In genomic region chr19:46039478-46039877, GRCm38 (mm10) we compare ENCODE assay signal across 8 mouse cellular contexts. TPM values are rescaled to one million over a fixed set of nuclear protein-coding genes. Genes with fewer than 3 reads are reported as not detected.
DNase-seq lines count a peak whose midpoint lies in the region; ATAC-seq and TF ChIP-seq lines count a peak whose summit lies in the region.

No protein-coding gene starts in this region.

- peak overlapping the region; percentile 88 for H3K4me3 ChIP-seq in ES-Bruce4 (ENCODE audit: low read depth, low read length)
- peak overlapping the region; percentile 94 for H3K4me3 ChIP-seq in forebrain, embryonic 11.5 days (ENCODE audit: low read depth, low read length)
- H3K4me3 ChIP-seq in heart, postnatal 0 days (ENCODE audit: low read depth, low read length) = peak overlapping the region; percentile 77
- peak overlapping the region; percentile 76 for H3K4me3 ChIP-seq in lung, embryonic 15.5 days

- peaks cover 18% of the 10 kb centered on the region for H3K36me3 ChIP-seq in ES-Bruce4 (ENCODE audit: control insufficient read depth, insufficient read depth, low read length, poor library complexity, severe bottlenecking)
- H3K36me3 ChIP-seq in forebrain, embryonic 11.5 days (ENCODE audit: control insufficient read depth, insufficient read depth, low read length) = peaks cover 23% of the 10 kb centered on the region
- H3K36me3 ChIP-seq in heart, postnatal 0 days (replicated peaks; ENCODE audit: control insufficient read depth, insufficient read depth, low read length) = peaks cover 19% of the 10 kb centered on the region
- H3K36me3 ChIP-seq in lung, embryonic 15.5 days = peaks cover 24% of the 10 kb centered on the region

- no peak for TF ChIP-seq EP300 in ES-Bruce4 (IDR thresholded peaks at IDR 0.05; ENCODE audit: insufficient read depth, low read depth, low read length)
- no peak for TF ChIP-seq EP300 in heart, postnatal 0 days (IDR thresholded peaks at IDR 0.05; ENCODE audit: low read depth)

- DNase-seq in c-Kit-positive CD71-positive TER-119-negative erythroid progenitor cells, embryonic 14.5 days (ENCODE audit: low read depth) = peak; percentile 91
- DNase-seq in forebrain, embryonic 11.5 days (ENCODE audit: low spot score) = peak; percentile 97
- DNase-seq in heart, postnatal 0 days (ENCODE audit: low spot score) = peak; percentile 91
- DNase-seq in kidney, postnatal 4 days = peak; percentile 94 to 96
- DNase-seq in ovary, adult 18-20 months (ENCODE audit: low spot score) = peak; percentile 88
- DNase-seq in thymus, postnatal 0 days (ENCODE audit: low spot score) = peak; percentile 96

- WGBS in forebrain, embryonic 11.5 days = 3% methylated on average over 21 of the region's 30 CpGs
- WGBS in heart, postnatal 0 days = under 1% methylated on average over 20 of the region's 30 CpGs
- WGBS in lung, embryonic 15.5 days = 1% methylated on average over 23 of the region's 30 CpGs

- peak overlapping the region; percentile 74 for H3K27ac ChIP-seq in ES-Bruce4 (ENCODE audit: insufficient read depth, low read length)
- H3K27ac ChIP-seq in forebrain, embryonic 11.5 days (ENCODE audit: low read depth, low read length) = peak overlapping the region; percentile 92
- peak overlapping the region; percentile 99 for H3K27ac ChIP-seq in heart, postnatal 0 days (ENCODE audit: low read depth)
- H3K27ac ChIP-seq in lung, embryonic 15.5 days = peak overlapping the region; percentile 99

- peak; percentile 68 for TF ChIP-seq POLR2A in ES-Bruce4 (IDR thresholded peaks at IDR 0.05; ENCODE audit: insufficient read depth, low read length)

- no peaks in the 10 kb centered on the region for H3K9me3 ChIP-seq in ES-Bruce4 (replicated peaks; ENCODE audit: control insufficient read depth, insufficient read depth, low read length, poor library complexity, severe bottlenecking)
- no peaks in the 10 kb centered on the region for H3K9me3 ChIP-seq in forebrain, embryonic 11.5 days (ENCODE audit: control insufficient read depth, low read length)
- no peaks in the 10 kb centered on the region for H3K9me3 ChIP-seq in heart, postnatal 0 days (replicated peaks; ENCODE audit: control insufficient read depth, low read length)
- H3K9me3 ChIP-seq in lung, embryonic 15.5 days = no peaks in the 10 kb centered on the region

- no peaks in the 10 kb centered on the region for H3K27me3 ChIP-seq in ES-Bruce4 (ENCODE audit: control insufficient read depth, insufficient read depth, low read length, poor library complexity, severe bottlenecking)
- H3K27me3 ChIP-seq in forebrain, embryonic 11.5 days (ENCODE audit: control insufficient read depth, insufficient read depth, low read length) = no peaks in the 10 kb centered on the region
- H3K27me3 ChIP-seq in heart, postnatal 0 days (ENCODE audit: control insufficient read depth, insufficient read depth, low read length) = no peaks in the 10 kb centered on the region
- no peaks in the 10 kb centered on the region for H3K27me3 ChIP-seq in lung, embryonic 15.5 days

- ATAC-seq in forebrain, embryonic 11.5 days (replicated peaks; ENCODE audit: low FRiP score) = peak; percentile 80
- peak; percentile 79 for ATAC-seq in heart, postnatal 0 days (ENCODE audit: insufficient read depth, low read depth)
- ATAC-seq in lung, embryonic 15.5 days (ENCODE audit: borderline replicate concordance, extremely low read depth, low FRiP score, low TSS enrichment) = peak; percentile 81

- H3K4me1 ChIP-seq in ES-Bruce4 (ENCODE audit: control insufficient read depth, insufficient read depth, low read length) = peaks cover 7% of the 10 kb centered on the region
- peaks cover 44% of the 10 kb centered on the region for H3K4me1 ChIP-seq in forebrain, embryonic 11.5 days (replicated peaks; ENCODE audit: control insufficient read depth, insufficient read depth, low read length)
- peaks cover 61% of the 10 kb centered on the region for H3K4me1 ChIP-seq in heart, postnatal 0 days (ENCODE audit: control insufficient read depth, insufficient read depth)
- H3K4me1 ChIP-seq in lung, embryonic 15.5 days = peaks cover 67% of the 10 kb centered on the region

- H3K4me2 ChIP-seq in forebrain, embryonic 11.5 days (ENCODE audit: low read depth, low read length, severe bottlenecking) = peak overlapping the region; percentile 95
- peak overlapping the region; percentile 96 for H3K4me2 ChIP-seq in heart, postnatal 0 days (ENCODE audit: low read depth, low read length)
- H3K4me2 ChIP-seq in lung, embryonic 15.5 days = peak overlapping the region; percentile 85

- TF ChIP-seq CTCF in ES-Bruce4 (IDR thresholded peaks at IDR 0.05; ENCODE audit: low read depth, low read length) = no peak
- no peak; the same call in 1 of the 2 replicates for TF ChIP-seq CTCF in heart, postnatal 0 days (IDR thresholded peaks at IDR 0.05; ENCODE audit: low read depth)

- H3K9ac ChIP-seq in ES-Bruce4 (ENCODE audit: low read depth, poor library complexity, severe bottlenecking) = peak overlapping the region; percentile 79
- H3K9ac ChIP-seq in forebrain, embryonic 11.5 days (ENCODE audit: low read length) = peak overlapping the region; percentile 98
- H3K9ac ChIP-seq in heart, postnatal 0 days (replicated peaks; ENCODE audit: low read depth, low read length) = peak overlapping the region; percentile 90
- peak overlapping the region; percentile 89 for H3K9ac ChIP-seq in lung, embryonic 15.5 days

RNA-seq across cellular contexts. Expression of gene Pprc1, which starts 5.2 kb away (rescaled TPM):
- 114 and 141 TPM in 2 replicates for polyA plus RNA-seq in ES-Bruce4 (2011; ENCODE audit: insufficient read depth, insufficient read length, low read depth, missing spikeins)
- 60.7 and 61.3 TPM in 2 replicates for polyA plus RNA-seq in forebrain, embryonic 11.5 days (2014; fragmentation: Nextera tagmentation; extraction: Ambion mirVana)
- total RNA-seq in heart, postnatal 0 days (2014; rRNA removed; ENCODE audit: low replicate concordance) = 6.3 and 6.8 TPM in 2 replicates
- polyA plus RNA-seq in heart, postnatal 0 days (2015; fragmentation: Nextera tagmentation; extraction: Ambion mirVana) = 5.1 and 6.5 TPM in 2 replicates
- 28.0 and 29.5 TPM in 2 replicates for polyA plus RNA-seq in lung, embryonic 15.5 days (2015; fragmentation: Nextera tagmentation; extraction: Ambion mirVana)
- 11.6 and 12.8 TPM in 2 replicates for polyA plus RNA-seq in thymus, postnatal 0 days (2015; fragmentation: Nextera tagmentation; extraction: Ambion mirVana)

RNA-seq across cellular contexts. Expression of gene Ldb1, which starts 5.5 kb away (rescaled TPM):
- 146 and 155 TPM in 2 replicates for polyA plus RNA-seq in ES-Bruce4 (2011; ENCODE audit: insufficient read depth, insufficient read length, low read depth, missing spikeins)
- 104 and 108 TPM in 2 replicates for polyA plus RNA-seq in forebrain, embryonic 11.5 days (2014; fragmentation: Nextera tagmentation; extraction: Ambion mirVana)
- total RNA-seq in heart, postnatal 0 days (2014; rRNA removed; ENCODE audit: low replicate concordance) = 72.3 and 79.3 TPM in 2 replicates
- polyA plus RNA-seq in heart, postnatal 0 days (2015; fragmentation: Nextera tagmentation; extraction: Ambion mirVana) = 52.1 and 59.3 TPM in 2 replicates
- 98.2 and 99.7 TPM in 2 replicates for polyA plus RNA-seq in lung, embryonic 15.5 days (2015; fragmentation: Nextera tagmentation; extraction: Ambion mirVana)
- 140 and 157 TPM in 2 replicates for polyA plus RNA-seq in thymus, postnatal 0 days (2015; fragmentation: Nextera tagmentation; extraction: Ambion mirVana)

RNA-seq across cellular contexts. Expression of gene Hps6, which starts 36.2 kb away (rescaled TPM):
- polyA plus RNA-seq in ES-Bruce4 (2011; ENCODE audit: insufficient read depth, insufficient read length, low read depth, missing spikeins) = 3.1 and 3.3 TPM in 2 replicates
- 2.5 and 3.7 TPM in 2 replicates for polyA plus RNA-seq in forebrain, embryonic 11.5 days (2014; fragmentation: Nextera tagmentation; extraction: Ambion mirVana)
- 9.7 and 12.1 TPM in 2 replicates for total RNA-seq in heart, postnatal 0 days (2014; rRNA removed; ENCODE audit: low replicate concordance)
- polyA plus RNA-seq in heart, postnatal 0 days (2015; fragmentation: Nextera tagmentation; extraction: Ambion mirVana) = 5.6 and 6.3 TPM in 2 replicates
- polyA plus RNA-seq in lung, embryonic 15.5 days (2015; fragmentation: Nextera tagmentation; extraction: Ambion mirVana) = 9.7 and 11.1 TPM in 2 replicates
- 7.5 and 8.0 TPM in 2 replicates for polyA plus RNA-seq in thymus, postnatal 0 days (2015; fragmentation: Nextera tagmentation; extraction: Ambion mirVana)

RNA-seq across cellular contexts. Expression of gene Nolc1, which starts 36.2 kb away (rescaled TPM):
- 157 and 164 TPM in 2 replicates for polyA plus RNA-seq in ES-Bruce4 (2011; ENCODE audit: insufficient read depth, insufficient read length, low read depth, missing spikeins)
- 132 and 133 TPM in 2 replicates for polyA plus RNA-seq in forebrain, embryonic 11.5 days (2014; fragmentation: Nextera tagmentation; extraction: Ambion mirVana)
- 11.0 and 19.7 TPM in 2 replicates for total RNA-seq in heart, postnatal 0 days (2014; rRNA removed; ENCODE audit: low replicate concordance)
- polyA plus RNA-seq in heart, postnatal 0 days (2015; fragmentation: Nextera tagmentation; extraction: Ambion mirVana) = 22.7 and 28.1 TPM in 2 replicates
- polyA plus RNA-seq in lung, embryonic 15.5 days (2015; fragmentation: Nextera tagmentation; extraction: Ambion mirVana) = 76.4 and 77.7 TPM in 2 replicates
- 90.2 and 102 TPM in 2 replicates for polyA plus RNA-seq in thymus, postnatal 0 days (2015; fragmentation: Nextera tagmentation; extraction: Ambion mirVana)

RNA-seq across cellular contexts. Expression of gene Armh3, which starts 41.2 kb away (rescaled TPM):
- polyA plus RNA-seq in ES-Bruce4 (2011; ENCODE audit: insufficient read depth, insufficient read length, low read depth, missing spikeins) = 17.1 and 18.6 TPM in 2 replicates
- polyA plus RNA-seq in forebrain, embryonic 11.5 days (2014; fragmentation: Nextera tagmentation; extraction: Ambion mirVana) = 17.2 and 19.4 TPM in 2 replicates
- total RNA-seq in heart, postnatal 0 days (2014; rRNA removed; ENCODE audit: low replicate concordance) = 7.0 and 11.4 TPM in 2 replicates
- 10.4 and 11.1 TPM in 2 replicates for polyA plus RNA-seq in heart, postnatal 0 days (2015; fragmentation: Nextera tagmentation; extraction: Ambion mirVana)
- 15.6 and 17.9 TPM in 2 replicates for polyA plus RNA-seq in lung, embryonic 15.5 days (2015; fragmentation: Nextera tagmentation; extraction: Ambion mirVana)
- 10.4 and 10.7 TPM in 2 replicates for polyA plus RNA-seq in thymus, postnatal 0 days (2015; fragmentation: Nextera tagmentation; extraction: Ambion mirVana)

Comparison
In these comparisons a context has a peak if more than half of its experiments do, and no peak if none do; other contexts are left out.
1. Peak in every context shown above with its lines: DNase-seq, ATAC-seq, H3K4me3 ChIP-seq and H3K27ac ChIP-seq.